Mouse (Mus musculus): Measurements from ENCODE around the gene Cdk5rap3. TPM values are rescaled to one million over a fixed set of nuclear protein-coding genes. Genes with fewer than 3 reads are reported as not detected.
A peak's percentile ranks its signal among the peaks of the same experiment; 100 is the strongest.

The Cdk5rap3 gene
- polyA plus RNA-seq, 1 experiment from 2014 or later = 52.5 TPM

DNA sequence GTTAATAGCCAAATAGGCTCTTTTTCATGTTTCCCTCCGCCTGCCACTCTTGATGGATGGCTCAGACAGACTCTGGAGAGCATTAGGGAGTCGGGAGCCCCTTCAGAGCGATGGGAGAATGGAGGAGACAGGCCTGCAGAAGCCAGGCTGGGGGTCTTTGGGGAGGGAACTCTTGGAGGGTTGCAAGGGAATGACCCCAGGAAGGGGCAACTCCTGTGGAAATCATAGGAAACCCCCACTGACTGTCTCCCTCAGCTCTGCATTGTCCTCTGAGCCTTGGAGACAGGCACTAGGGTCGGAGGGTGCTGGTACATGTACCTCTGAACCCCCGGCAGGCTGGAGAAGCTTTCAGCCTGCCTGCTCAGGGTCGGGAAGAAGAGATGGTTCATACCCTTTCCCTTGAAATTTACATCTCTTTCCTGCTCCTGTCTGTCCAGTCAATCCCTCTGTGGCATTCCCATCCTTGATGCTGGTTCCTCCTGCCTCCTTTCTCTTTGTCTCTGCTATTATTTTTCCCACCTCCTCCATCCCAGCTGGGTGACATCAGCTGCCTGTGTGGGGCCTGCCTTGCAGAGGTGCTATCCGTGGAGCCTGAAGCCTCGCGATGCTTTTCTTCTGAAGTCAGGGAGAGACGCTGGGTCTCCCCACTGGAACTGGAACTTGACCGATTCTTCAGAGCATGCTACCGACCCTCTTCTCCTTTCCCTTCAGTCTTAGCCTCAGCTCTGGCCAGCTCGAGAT is 39.8 kb downstream of the Cdk5rap3 start:
- no peak for ATAC-seq (replicated peaks; ENCODE audit: insufficient number of reproducible peaks, low FRiP score, low TSS enrichment)
- H3K9me3 ChIP-seq (replicated peaks; ENCODE audit: control insufficient read depth, low read length) = no peaks in the 10 kb centered on the region
- peak overlapping the region; percentile 4 for H3K27ac ChIP-seq (ENCODE audit: low read depth, low read length)
- H3K4me2 ChIP-seq = peak overlapping the region; percentile 78
- no peak overlapping the region; the same call in none of the 2 replicates for H3K9ac ChIP-seq (ENCODE audit: low read depth, low read length)
- no peaks in the 10 kb centered on the region for H3K36me3 ChIP-seq (ENCODE audit: control insufficient read depth, insufficient read depth, low read length)
- H3K4me3 ChIP-seq (ENCODE audit: low read depth, low read length) = peak overlapping the region; percentile 45
- 7% methylated on average over 13 of the region's 13 CpGs for WGBS (ENCODE audit: insufficient replicate concordance)
- peaks cover 15% of the 10 kb centered on the region for H3K27me3 ChIP-seq (ENCODE audit: control insufficient read depth, insufficient read depth, low read length)
- H3K4me1 ChIP-seq (ENCODE audit: control insufficient read depth, insufficient read depth, low read length) = peaks cover 28% of the 10 kb centered on the region

DNA sequence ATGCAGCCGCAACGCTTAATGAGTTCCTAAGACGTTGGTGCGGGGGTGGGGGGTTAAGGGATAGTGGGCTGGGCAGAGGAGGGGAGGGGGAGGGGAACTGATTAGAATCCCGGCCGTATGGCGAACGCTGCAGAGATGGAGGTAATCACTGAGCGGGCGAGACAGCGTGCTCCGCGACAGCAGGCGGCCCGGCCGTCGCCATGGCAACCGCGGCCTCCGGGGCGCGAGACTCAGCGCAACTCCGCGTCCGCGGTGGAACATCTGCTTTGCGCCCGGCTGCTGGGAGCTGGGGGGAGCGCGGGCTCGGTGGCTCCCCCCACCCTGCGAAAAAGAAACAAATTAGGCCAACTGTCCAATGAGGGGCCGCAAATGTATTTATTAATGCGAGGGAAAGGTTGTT is 40.6 kb downstream of the Cdk5rap3 start:
- Histone ChIP-seq H3K27me3 (ENCODE audit: control insufficient read depth, insufficient read depth, low read length) (peaks cover 15% of the 10 kb centered on the region), H3K27ac (ENCODE audit: low read depth, low read length) (no peak overlapping the region), H3K4me1 (ENCODE audit: control insufficient read depth, insufficient read depth, low read length) (peaks cover 28% of the 10 kb centered on the region), H3K4me3 (ENCODE audit: low read depth, low read length) (peak overlapping the region; percentile 45), H3K9me3 (replicated peaks; ENCODE audit: control insufficient read depth, low read length) (no peaks in the 10 kb centered on the region), H3K36me3 (ENCODE audit: control insufficient read depth, insufficient read depth, low read length) (no peaks in the 10 kb centered on the region), H3K4me2 (peak overlapping the region; percentile 78), H3K9ac (ENCODE audit: low read depth, low read length) (no peak overlapping the region; the same call in 1 of the 2 replicates)
- under 1% methylated on average over 35 of the region's 35 CpGs for WGBS (ENCODE audit: insufficient replicate concordance)
- ATAC-seq (replicated peaks; ENCODE audit: insufficient number of reproducible peaks, low FRiP score, low TSS enrichment) = peak; percentile 33; the same call in 1 of the 2 replicates

DNA sequence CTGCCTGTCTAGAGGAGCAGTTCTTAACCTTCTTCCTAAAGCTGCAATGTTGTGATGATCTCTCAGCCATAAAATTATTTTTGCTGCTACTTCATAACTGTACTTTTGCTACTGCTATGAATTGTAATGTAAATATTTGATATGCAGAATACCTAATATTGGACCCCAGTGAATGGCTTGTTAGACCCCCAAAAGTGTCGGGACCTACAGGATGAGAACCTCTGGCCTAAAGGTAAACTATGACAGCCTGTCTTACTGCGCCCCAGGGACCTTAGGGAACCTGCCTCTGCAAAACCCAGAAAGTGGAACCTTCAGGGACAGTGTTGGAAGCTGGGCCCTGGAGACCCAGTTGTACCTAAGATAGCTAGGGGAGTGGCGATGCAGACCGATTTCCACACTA is 41.0 kb downstream of the Cdk5rap3 start:
- ATAC-seq (replicated peaks; ENCODE audit: insufficient number of reproducible peaks, low FRiP score, low TSS enrichment) = no peak
- H3K4me3 ChIP-seq (ENCODE audit: low read depth, low read length) = peak overlapping the region; percentile 45
- H3K4me2 ChIP-seq = peak overlapping the region; percentile 78
- no peak overlapping the region for H3K9ac ChIP-seq (ENCODE audit: low read depth, low read length)
- H3K27me3 ChIP-seq (ENCODE audit: control insufficient read depth, insufficient read depth, low read length) = peaks cover 15% of the 10 kb centered on the region
- H3K27ac ChIP-seq (ENCODE audit: low read depth, low read length) = no peak overlapping the region
- H3K36me3 ChIP-seq (ENCODE audit: control insufficient read depth, insufficient read depth, low read length) = no peaks in the 10 kb centered on the region
- peaks cover 28% of the 10 kb centered on the region for H3K4me1 ChIP-seq (ENCODE audit: control insufficient read depth, insufficient read depth, low read length)
- H3K9me3 ChIP-seq (replicated peaks; ENCODE audit: control insufficient read depth, low read length) = no peaks in the 10 kb centered on the region
- 16% methylated on average over 4 of the region's 4 CpGs for WGBS (ENCODE audit: insufficient replicate concordance)

DNA sequence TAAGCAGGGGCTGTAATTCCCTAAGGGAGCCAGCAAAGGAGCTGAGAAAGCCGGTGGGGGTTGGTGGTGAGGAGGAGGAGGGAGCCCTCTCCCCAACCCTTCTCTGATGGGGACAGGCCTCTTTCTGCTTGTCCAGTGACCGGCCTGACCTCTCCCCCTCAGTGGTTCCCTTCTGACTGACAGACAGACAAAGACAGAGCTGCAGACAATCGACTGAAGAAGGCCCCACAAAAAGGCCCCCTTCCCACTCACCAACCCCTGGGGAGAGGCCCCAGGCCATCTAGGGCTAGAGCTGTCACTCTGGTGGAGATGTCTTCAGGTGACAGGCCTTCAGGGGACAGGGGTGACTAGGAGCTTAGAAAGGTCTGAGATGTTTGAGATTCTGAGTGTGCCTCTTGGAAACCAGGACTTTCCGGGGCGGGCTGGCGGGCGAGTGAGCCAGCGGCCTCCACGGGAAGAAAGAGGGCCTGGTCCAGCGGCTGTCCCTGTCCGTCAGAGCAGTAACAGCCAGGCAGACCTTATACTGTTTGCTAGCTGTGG is 42.6 kb downstream of the Cdk5rap3 start:
- ATAC-seq (replicated peaks; ENCODE audit: insufficient number of reproducible peaks, low FRiP score, low TSS enrichment) = no peak
- Histone ChIP-seq H3K4me2 (no peak overlapping the region), H3K27me3 (ENCODE audit: control insufficient read depth, insufficient read depth, low read length) (peaks cover 15% of the 10 kb centered on the region), H3K4me1 (ENCODE audit: control insufficient read depth, insufficient read depth, low read length) (peaks cover 28% of the 10 kb centered on the region), H3K9me3 (replicated peaks; ENCODE audit: control insufficient read depth, low read length) (no peaks in the 10 kb centered on the region), H3K9ac (ENCODE audit: low read depth, low read length) (no peak overlapping the region), H3K27ac (ENCODE audit: low read depth, low read length) (no peak overlapping the region), H3K4me3 (ENCODE audit: low read depth, low read length) (no peak overlapping the region), H3K36me3 (ENCODE audit: control insufficient read depth, insufficient read depth, low read length) (no peaks in the 10 kb centered on the region)
- WGBS (ENCODE audit: insufficient replicate concordance) = 25% methylated on average over 11 of the region's 11 CpGs

DNA sequence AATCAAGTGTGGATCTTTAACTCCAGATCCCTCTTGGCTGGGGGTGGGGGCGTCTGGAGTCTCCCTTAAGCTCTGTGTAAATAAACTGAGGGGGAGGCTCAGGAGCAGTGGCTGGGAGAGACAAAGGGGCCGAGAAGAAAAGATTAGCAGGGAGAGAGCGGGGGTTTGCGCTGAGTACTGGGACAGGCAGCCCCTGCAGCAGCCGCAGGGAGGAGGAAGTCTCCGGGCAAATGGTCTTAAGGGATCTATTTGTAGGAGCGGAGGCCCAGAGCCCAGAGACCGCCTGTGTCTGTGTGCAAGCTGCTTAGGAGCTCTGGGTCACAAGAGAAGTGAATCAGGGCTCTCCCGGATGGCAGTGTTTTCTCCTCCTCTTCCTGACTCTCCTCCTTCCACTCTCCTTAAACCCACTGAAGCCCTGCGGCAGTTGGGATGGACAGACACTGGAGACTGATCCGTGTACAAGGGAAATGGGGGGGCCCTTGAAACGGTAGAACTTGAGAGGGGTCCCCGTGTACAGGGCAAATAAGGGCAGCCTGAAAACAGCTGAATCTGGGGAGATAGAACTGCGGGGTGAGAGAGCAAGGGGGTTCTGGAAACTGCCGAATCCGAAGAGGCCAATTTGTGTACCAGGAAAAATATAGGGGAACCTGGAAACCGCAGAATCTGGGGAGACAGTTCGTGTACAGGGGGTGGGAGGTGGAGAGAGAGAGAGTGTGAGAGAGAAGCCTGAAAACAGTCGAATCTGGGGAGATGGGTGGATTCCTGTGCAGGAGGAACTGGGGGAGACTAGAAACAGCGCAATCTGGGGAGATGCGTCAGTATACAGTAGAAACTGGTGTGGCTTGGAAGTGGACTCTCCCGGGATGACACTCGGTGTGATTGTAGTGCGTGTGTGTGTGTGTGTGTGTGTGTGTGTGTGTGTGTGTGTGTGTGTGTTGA is 43.6 kb downstream of the Cdk5rap3 start:
- Histone ChIP-seq H3K27me3 (ENCODE audit: control insufficient read depth, insufficient read depth, low read length) (peaks cover 12% of the 10 kb centered on the region), H3K4me2 (peak overlapping the region; percentile 41), H3K36me3 (ENCODE audit: control insufficient read depth, insufficient read depth, low read length) (no peaks in the 10 kb centered on the region), H3K9ac (ENCODE audit: low read depth, low read length) (peak overlapping the region; percentile 16; the same call in 1 of the 2 replicates), H3K9me3 (replicated peaks; ENCODE audit: control insufficient read depth, low read length) (no peaks in the 10 kb centered on the region), H3K27ac (ENCODE audit: low read depth, low read length) (peak overlapping the region; percentile 59), H3K4me1 (ENCODE audit: control insufficient read depth, insufficient read depth, low read length) (peaks cover 28% of the 10 kb centered on the region), H3K4me3 (ENCODE audit: low read depth, low read length) (peak overlapping the region; percentile 8)
- no peak for ATAC-seq (replicated peaks; ENCODE audit: insufficient number of reproducible peaks, low FRiP score, low TSS enrichment)
- 11% methylated on average over 24 of the region's 24 CpGs for WGBS (ENCODE audit: insufficient replicate concordance)

DNA sequence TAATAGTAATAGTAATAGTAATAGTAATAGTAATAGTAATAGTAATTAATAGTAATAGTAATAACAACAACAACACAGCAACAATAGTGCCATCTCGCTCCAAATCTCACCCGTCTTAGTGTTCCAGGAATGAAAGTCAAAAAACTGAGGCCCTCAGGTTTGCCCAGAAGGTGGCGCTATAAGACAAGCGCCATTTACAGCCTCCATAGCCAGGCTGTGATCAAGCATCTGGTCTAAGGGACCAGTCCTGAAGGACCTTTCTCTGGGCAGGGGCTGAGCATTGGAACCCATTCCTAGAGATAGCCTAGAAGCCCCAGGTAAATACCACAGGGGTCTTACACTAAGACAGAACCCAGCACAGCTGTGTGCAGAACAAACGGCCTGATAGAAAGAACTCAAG is 49.1 kb downstream of the Cdk5rap3 start:
- ATAC-seq (replicated peaks; ENCODE audit: insufficient number of reproducible peaks, low FRiP score, low TSS enrichment) = no peak
- Histone ChIP-seq H3K4me2 (no peak overlapping the region), H3K9ac (ENCODE audit: low read depth, low read length) (no peak overlapping the region), H3K27me3 (ENCODE audit: control insufficient read depth, insufficient read depth, low read length) (peaks cover 3% of the 10 kb centered on the region; the same call in 1 of the 2 replicates), H3K27ac (ENCODE audit: low read depth, low read length) (no peak overlapping the region), H3K36me3 (ENCODE audit: control insufficient read depth, insufficient read depth, low read length) (no peaks in the 10 kb centered on the region), H3K4me3 (ENCODE audit: low read depth, low read length) (no peak overlapping the region), H3K4me1 (ENCODE audit: control insufficient read depth, insufficient read depth, low read length) (peaks cover 6% of the 10 kb centered on the region), H3K9me3 (replicated peaks; ENCODE audit: control insufficient read depth, low read length) (no peaks in the 10 kb centered on the region)
- WGBS (ENCODE audit: insufficient replicate concordance) = 15% methylated on average over 5 of the region's 5 CpGs

DNA sequence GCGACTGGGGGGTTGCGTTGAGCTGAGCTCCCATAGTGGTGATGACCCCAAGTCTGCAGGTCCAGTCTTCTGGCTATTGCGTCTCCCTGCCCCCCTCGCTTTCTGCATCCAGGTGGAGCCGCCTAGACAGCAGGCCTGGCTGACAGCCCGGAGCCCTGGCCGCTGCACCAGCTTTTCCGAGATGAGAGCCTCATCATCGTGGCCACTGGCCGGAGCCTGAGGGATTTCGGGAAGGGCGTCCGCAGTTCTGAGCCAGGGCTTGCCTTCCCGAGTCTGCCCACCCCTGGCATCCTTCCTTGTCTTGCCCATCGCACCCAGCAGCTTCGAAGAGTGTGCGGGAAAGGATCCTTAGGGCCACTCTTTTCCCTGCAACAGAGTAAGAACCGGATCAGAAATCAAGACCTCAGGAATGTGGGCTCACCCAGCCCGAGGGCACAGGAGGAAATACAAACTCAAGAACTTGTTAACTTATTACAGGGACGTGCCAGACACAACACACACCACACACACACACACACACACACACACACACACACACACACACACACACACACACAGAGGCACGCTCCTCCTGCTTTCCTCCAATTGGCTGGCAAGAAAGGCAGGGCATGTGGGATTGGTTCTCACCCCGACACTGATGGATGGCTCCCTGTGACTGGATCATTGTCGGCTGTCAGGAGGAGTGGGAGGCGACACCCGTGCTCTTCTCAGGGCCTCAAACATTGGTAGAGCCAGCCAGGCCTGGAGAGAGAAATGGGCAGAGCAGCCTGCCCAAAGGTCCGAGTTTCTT is 52.9 kb downstream of the Cdk5rap3 start:
- 24% methylated on average over 26 of the region's 26 CpGs for whole genome bisulfite sequencing (ENCODE audit: insufficient replicate concordance)
- Histone ChIP-seq H3K9ac (ENCODE audit: low read depth, low read length) (no peak overlapping the region), H3K4me1 (ENCODE audit: control insufficient read depth, insufficient read depth, low read length) (peaks cover 16% of the 10 kb centered on the region), H3K4me2 (peak overlapping the region; percentile 62), H3K4me3 (ENCODE audit: low read depth, low read length) (peak overlapping the region; percentile 18), H3K9me3 (replicated peaks; ENCODE audit: control insufficient read depth, low read length) (no peaks in the 10 kb centered on the region), H3K36me3 (ENCODE audit: control insufficient read depth, insufficient read depth, low read length) (no peaks in the 10 kb centered on the region), H3K27me3 (ENCODE audit: control insufficient read depth, insufficient read depth, low read length) (peaks cover 3% of the 10 kb centered on the region; the same call in 1 of the 2 replicates), H3K27ac (ENCODE audit: low read depth, low read length) (no peak overlapping the region)
- ATAC-seq (replicated peaks; ENCODE audit: insufficient number of reproducible peaks, low FRiP score, low TSS enrichment) = no peak

DNA sequence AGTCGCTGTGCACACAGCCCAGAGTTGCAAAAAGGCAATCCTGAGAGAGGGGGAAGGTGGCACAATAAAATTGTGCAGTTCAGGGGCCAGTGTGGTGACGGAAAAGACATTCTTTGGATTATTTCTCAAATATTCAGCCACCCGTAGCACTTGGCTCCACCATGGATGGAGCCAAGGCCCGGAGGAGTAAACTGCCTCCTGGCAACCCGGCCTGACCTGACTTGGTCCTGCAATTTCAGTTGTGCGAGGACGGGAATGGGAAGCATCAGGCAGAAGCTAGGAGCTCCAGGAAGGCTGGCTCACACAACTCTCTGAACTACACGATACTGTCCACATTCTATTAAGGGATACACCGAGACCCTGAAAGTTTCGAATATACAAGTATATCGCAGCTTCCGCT is 53.8 kb downstream of the Cdk5rap3 start:
- WGBS (ENCODE audit: insufficient replicate concordance) = 79% methylated on average over 12 of the region's 12 CpGs
- Histone ChIP-seq H3K4me2 (peak overlapping the region; percentile 94), H3K9ac (ENCODE audit: low read depth, low read length) (no peak overlapping the region), H3K4me1 (ENCODE audit: control insufficient read depth, insufficient read depth, low read length) (peaks cover 16% of the 10 kb centered on the region), H3K27me3 (ENCODE audit: control insufficient read depth, insufficient read depth, low read length) (peaks cover 3% of the 10 kb centered on the region; the same call in 1 of the 2 replicates), H3K9me3 (replicated peaks; ENCODE audit: control insufficient read depth, low read length) (no peaks in the 10 kb centered on the region), H3K36me3 (ENCODE audit: control insufficient read depth, insufficient read depth, low read length) (no peaks in the 10 kb centered on the region), H3K4me3 (ENCODE audit: low read depth, low read length) (no peak overlapping the region), H3K27ac (ENCODE audit: low read depth, low read length) (no peak overlapping the region)
- ATAC-seq (replicated peaks; ENCODE audit: insufficient number of reproducible peaks, low FRiP score, low TSS enrichment) = no peak

Measured in heart, embryonic 11.5 days (tissue).